Mouse (Mus musculus): ENCODE results near the gene Uba52. TPM values are rescaled to one million over a fixed set of nuclear protein-coding genes. Genes with fewer than 3 reads are reported as not detected.
A peak's percentile ranks its signal among the peaks of the same experiment; 100 is the strongest.

Gene Uba52
- polyA plus RNA-seq, 1 experiment from 2014 or later, result 933 TPM

DNA sequence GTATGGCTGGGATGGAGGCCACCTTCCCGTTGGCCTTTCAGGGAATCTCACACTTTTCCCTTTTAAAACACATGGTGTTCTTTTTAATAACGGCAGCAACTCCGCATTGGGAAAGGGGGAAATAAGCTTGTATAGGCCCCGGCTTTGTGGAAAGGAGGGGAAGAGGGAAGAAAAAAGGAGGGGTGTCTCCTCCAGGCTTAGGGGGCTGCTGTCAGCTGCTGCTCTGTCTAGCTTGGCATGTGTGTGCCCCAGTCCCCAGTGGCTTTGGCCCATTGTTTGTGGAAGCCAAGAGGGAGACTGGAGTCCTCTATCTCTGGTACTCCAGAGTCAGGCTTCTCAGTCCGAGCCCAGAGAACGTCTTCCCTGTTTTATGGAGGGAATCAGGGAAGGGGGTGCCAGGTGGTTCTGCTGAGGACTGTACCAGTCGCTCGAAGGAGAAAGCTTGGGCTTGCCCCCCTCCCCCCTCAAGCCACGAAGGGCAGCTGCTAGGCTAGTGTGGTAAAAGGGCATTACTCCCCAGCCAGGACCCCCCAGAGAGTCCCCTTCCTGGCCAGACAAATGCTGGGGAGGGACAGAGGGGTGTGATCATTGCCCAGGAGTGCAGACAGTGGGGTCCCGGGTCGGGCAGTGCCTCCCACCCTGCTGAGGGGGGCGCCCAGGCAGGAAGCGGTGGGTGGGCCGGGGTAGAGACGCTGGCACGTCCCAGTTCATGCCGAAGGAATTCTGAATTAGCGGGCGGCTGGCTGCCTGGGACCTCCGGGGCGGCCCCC, 15.4 kb downstream of the Uba52 start:
- Histone ChIP-seq H3K4me1 (replicated peaks) (peaks cover 65% of the 10 kb centered on the region), H3K9me3 (no peaks in the 10 kb centered on the region), H3K27me3 (ENCODE audit: insufficient read depth, poor library complexity, severe bottlenecking) (peaks cover 100% of the 10 kb centered on the region), H3K4me3 (peak overlapping the region; percentile 51), H3K27ac (no peak overlapping the region), H3K36me3 (no peaks in the 10 kb centered on the region)
- no peak for DNase-seq (ENCODE audit: low spot score)
- WGBS, result 2% methylated on average over 21 of the region's 21 CpGs

DNA sequence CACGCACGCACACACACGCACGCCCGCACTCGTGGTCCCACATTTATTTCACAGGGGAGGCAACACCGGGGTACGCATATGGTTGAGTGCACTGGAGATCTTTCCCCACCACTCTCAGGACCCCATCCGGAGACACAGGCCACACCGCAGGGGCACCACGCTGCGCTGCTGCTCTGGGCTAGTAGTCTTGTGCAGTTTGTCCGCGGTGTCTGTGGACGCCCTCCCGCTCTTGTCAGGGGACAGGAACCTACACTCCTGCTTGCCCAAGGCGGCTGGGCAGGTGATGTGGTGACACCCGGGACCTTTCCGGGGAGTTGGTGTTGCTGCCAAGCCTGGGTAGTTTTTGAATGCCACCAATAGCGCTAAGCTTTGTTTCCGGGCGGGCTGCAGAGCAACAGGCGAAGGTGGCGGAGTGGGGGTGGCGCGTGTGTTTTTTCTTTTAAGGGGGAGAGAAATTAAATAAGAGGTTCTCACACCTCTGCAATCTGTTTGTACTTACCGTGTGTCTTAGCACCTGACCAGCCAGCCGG, 16.1 kb downstream of the Uba52 start:
- Histone ChIP-seq H3K4me1 (replicated peaks) (peaks cover 66% of the 10 kb centered on the region), H3K36me3 (no peaks in the 10 kb centered on the region), H3K4me3 (peak overlapping the region; percentile 51), H3K27me3 (ENCODE audit: insufficient read depth, poor library complexity, severe bottlenecking) (peaks cover 100% of the 10 kb centered on the region), H3K27ac (no peak overlapping the region), H3K9me3 (no peaks in the 10 kb centered on the region)
- no peak for DNase-seq (ENCODE audit: low spot score)
- WGBS, result 3% methylated on average over 28 of the region's 28 CpGs

DNA sequence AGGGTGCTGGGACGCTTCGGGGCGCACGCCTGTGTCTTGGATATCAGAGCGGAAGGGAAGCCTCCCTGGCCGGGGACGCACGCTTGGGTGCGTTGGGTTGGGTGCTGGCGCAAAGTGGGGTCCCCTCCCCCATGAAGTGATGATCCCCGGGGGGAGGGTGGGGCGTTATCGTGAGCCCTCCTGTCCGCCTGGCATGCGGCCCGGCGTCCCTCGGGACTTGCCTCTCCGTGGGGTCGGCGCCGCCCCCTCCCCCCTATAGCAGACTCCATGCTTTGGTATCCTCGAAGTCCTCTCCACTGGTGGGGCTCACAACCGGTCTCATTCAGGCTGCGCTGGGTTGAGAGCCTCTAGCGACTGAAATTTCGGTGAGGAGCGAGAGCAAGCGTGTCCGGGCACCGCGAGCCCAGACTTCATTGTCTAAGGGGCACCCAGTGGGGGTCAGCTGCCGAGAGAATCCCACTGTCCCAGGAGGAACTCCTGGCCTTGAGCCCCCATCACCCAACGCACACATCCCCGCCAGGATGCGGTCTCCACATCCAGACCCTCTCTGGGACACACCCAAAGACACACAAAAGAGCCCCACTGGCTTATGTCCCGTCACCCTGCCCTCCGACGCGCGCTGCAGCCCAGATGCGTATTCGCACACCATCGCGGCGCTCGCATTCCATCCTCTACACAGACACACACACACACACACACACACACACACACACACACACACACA, 16.7 kb downstream of the Uba52 start:
- Histone ChIP-seq H3K4me1 (replicated peaks) (peaks cover 70% of the 10 kb centered on the region), H3K4me3 (peak overlapping the region; percentile 51), H3K27me3 (ENCODE audit: insufficient read depth, poor library complexity, severe bottlenecking) (peaks cover 100% of the 10 kb centered on the region), H3K27ac (peak overlapping the region; percentile 75), H3K9me3 (no peaks in the 10 kb centered on the region), H3K36me3 (no peaks in the 10 kb centered on the region)
- DNase-seq (ENCODE audit: low spot score), result no peak
- WGBS, result 2% methylated on average over 47 of the region's 47 CpGs

DNA sequence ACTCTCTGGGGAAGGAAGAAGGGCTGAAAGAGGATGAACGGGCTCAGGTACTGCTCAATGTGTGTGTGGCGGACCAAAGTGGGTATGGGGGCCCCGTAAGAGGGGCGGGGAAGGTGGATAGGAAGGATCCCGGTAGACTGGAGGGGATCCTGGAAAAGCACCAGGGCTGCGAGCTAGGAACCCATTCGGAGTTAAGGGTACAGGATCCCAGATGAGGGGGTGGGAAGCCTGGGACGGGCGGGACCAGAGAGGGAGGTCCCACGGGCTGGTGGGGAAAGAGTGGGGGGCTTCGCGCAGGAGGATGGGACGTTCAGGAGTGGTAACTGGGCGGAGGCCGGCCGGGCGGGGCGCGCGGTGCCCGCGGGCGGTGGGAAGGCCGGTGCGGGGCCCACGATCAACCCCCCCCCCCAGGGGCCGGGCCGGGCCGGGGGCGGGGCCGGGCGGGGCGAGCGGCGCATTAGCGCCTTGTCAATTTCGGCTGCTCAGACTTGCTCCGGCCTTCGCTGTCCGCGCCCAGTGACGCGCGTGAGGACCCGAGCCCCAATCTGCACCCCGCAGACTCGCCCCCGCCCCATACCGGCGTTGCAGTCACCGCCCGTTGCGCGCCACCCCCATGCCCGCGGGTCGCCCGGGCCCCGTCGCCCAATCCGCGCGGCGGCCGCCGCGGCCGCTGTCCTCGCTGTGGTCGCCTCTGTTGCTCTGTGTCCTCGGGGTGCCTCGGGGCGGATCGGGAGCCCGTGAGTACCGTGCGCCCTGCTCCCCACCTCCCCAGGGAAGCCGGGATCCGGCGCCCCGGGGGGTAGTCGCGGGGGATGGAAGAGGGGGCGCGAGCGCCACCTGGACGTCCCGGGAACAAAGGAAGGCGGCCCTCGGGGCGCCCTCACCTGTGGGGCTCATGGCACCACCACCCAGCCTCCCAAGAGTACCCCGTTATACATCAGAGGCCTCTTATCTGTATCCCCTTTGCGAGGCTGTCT, 17.6 kb downstream of the Uba52 start, which contains the start of gene Crlf1:
TSS of gene Crlf1 (plus strand) at position 495 of the 977 bp plus-strand sequence.
- under 1% methylated on average over 82 of the region's 93 CpGs for WGBS
- H3K9me3 ChIP-seq, result no peaks in the 10 kb centered on the region
- DNase-seq (ENCODE audit: low spot score), result no peak
- peaks cover 79% of the 10 kb centered on the region for H3K4me1 ChIP-seq (replicated peaks)
- peak within 1 kb of the TSS; percentile 51 for H3K4me3 ChIP-seq
- H3K36me3 ChIP-seq, result no peaks in the 10 kb centered on the region
- peak within 1 kb of the TSS; percentile 75 for H3K27ac ChIP-seq
- H3K27me3 ChIP-seq (ENCODE audit: insufficient read depth, poor library complexity, severe bottlenecking), result peaks cover 100% of the 10 kb centered on the region

DNA sequence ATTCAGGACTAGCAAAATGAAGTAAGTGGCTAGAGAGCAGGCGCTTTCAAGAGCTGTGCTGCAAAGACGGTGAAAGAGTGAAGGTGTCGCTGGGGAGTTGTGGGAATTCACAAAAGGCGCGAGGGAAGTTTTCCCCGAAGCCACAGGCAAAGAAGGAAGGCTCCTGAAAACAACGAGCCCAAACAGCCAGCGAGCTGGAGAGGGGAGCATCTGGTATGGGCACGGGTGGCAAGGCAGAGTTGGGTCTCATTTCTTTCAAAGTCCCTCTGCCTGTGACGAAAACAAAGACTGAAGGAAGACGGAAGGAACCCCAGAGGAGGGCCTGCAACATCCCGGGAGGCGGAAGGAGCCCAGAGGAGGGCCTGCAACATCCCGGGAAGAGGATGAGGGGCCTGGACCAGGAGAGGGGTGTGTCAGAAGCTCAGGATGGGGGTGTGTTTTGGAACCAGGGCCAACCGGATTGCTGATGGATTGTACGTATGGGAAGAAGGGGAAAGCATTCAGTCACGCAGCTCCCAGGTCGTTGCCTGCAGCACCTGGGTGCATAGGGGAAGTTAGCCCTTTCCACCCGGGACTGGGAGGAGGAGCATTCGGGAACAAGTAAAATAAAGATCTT, 19.6 kb downstream of the Uba52 start:
- Histone ChIP-seq H3K27me3 (ENCODE audit: insufficient read depth, poor library complexity, severe bottlenecking) (peaks cover 100% of the 10 kb centered on the region), H3K36me3 (no peaks in the 10 kb centered on the region), H3K27ac (peak overlapping the region; percentile 23; the same call in 1 of the 2 replicates), H3K4me1 (replicated peaks) (peaks cover 97% of the 10 kb centered on the region), H3K9me3 (no peaks in the 10 kb centered on the region), H3K4me3 (peak overlapping the region; percentile 20; the same call in 1 of the 2 replicates)
- DNase-seq (ENCODE audit: low spot score), result no peak
- WGBS, result 2% methylated on average over 20 of the region's 20 CpGs

DNA sequence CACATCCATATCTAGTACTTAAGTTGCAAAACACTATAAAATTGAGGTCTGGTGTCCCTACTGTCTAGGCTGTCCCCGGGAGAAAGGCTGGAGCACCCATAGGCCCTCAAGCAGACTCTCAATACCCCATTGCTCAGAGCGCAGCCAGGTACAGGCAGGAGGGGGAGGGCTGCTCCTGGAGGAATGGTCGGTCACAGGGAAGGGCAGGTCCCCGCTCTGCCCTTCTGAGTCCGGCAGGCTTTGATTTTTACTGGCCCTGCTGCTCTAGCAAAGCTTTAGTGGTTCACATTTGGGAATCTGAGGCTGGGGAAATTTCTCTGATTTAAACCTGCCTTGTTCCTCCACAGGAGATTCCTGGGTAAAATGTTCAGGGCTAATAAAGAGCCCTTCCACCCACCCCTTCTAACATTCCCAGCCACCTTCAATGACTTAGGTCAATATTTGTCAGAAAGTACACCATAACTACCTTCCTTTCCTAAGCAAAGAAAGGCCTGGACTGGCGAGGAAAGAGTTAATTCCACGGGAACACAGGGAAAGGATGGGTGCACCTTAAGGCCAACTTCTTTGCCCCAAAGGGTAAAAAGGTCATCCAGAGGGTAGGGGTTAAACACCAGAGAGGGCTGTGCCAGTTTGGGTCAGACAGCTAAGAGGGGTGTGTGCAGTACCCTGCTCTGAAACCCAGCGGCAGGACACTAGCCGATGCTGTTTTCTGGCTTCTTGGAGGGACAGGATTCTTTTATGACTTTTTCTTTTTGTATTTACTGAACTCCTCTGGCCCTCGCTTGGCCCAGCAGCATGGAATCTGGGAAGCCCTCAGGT, 20.3 kb downstream of the Uba52 start:
- H3K9me3 ChIP-seq, result no peaks in the 10 kb centered on the region
- 3% methylated on average over 10 of the region's 10 CpGs for WGBS
- peaks cover 94% of the 10 kb centered on the region for H3K4me1 ChIP-seq (replicated peaks)
- H3K27me3 ChIP-seq (ENCODE audit: insufficient read depth, poor library complexity, severe bottlenecking), result peaks cover 100% of the 10 kb centered on the region
- H3K4me3 ChIP-seq, result no peak overlapping the region
- no peak for DNase-seq (ENCODE audit: low spot score)
- no peaks in the 10 kb centered on the region for H3K36me3 ChIP-seq
- no peak overlapping the region; the same call in 1 of the 2 replicates for H3K27ac ChIP-seq

DNA sequence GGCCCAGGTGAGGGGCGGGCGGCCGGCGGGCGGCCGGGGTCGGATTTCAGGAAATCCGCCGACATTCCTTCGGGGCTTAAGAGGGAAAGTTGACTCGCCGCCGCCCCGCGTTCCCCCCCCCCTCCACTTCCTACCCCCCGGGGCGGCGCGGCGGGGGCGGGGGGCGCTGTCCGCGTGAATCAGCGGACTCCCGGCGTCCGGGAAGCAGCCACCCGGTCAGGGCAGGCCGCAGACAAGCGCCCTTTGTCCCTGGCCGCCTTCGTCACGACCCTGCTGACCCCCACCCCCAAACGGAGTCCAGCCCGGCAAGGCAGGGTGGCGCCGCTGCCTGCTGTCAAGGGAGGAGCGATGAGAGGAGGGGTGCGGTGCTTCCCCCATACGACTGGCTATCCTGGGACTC, 21.0 kb downstream of the Uba52 start:
- Histone ChIP-seq H3K4me1 (replicated peaks) (peaks cover 87% of the 10 kb centered on the region), H3K9me3 (no peaks in the 10 kb centered on the region), H3K36me3 (no peaks in the 10 kb centered on the region), H3K27ac (peak overlapping the region; percentile 57), H3K27me3 (ENCODE audit: insufficient read depth, poor library complexity, severe bottlenecking) (peaks cover 100% of the 10 kb centered on the region), H3K4me3 (peak overlapping the region; percentile 47)
- under 1% methylated on average over 36 of the region's 41 CpGs for WGBS
- DNase-seq (ENCODE audit: low spot score), result no peak

DNA sequence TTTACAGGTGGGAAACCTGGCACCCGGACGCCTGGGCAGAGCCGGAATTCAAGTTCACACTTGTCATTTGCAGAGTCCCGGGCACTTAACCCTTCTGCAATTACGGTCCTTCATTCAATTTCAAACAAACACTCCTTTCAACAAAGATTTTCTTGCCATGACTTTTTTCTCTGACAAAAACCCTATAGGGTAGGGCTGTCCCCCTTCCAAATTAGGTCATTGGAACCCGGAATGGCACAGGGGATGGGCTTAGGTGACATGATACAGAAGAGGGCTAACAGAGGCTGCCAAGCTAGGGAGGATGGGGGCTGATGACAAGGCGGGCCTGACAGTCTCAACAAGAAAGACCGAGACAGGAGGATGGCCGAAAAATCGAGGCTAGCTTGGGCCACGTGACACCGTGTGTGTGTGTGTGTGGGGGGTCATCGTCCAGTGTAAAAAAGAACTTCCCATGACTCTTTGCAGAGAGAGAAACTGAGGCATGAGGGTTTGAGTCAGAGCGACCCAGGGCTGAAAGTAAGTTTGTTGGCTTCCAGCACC, 21.6 kb downstream of the Uba52 start:
- Histone ChIP-seq H3K27me3 (ENCODE audit: insufficient read depth, poor library complexity, severe bottlenecking) (peaks cover 100% of the 10 kb centered on the region), H3K9me3 (no peaks in the 10 kb centered on the region), H3K27ac (peak overlapping the region; percentile 57), H3K4me1 (replicated peaks) (peaks cover 81% of the 10 kb centered on the region), H3K36me3 (no peaks in the 10 kb centered on the region), H3K4me3 (peak overlapping the region; percentile 47)
- DNase-seq (ENCODE audit: low spot score), result no peak
- 2% methylated on average over 14 of the region's 14 CpGs for WGBS

DNA sequence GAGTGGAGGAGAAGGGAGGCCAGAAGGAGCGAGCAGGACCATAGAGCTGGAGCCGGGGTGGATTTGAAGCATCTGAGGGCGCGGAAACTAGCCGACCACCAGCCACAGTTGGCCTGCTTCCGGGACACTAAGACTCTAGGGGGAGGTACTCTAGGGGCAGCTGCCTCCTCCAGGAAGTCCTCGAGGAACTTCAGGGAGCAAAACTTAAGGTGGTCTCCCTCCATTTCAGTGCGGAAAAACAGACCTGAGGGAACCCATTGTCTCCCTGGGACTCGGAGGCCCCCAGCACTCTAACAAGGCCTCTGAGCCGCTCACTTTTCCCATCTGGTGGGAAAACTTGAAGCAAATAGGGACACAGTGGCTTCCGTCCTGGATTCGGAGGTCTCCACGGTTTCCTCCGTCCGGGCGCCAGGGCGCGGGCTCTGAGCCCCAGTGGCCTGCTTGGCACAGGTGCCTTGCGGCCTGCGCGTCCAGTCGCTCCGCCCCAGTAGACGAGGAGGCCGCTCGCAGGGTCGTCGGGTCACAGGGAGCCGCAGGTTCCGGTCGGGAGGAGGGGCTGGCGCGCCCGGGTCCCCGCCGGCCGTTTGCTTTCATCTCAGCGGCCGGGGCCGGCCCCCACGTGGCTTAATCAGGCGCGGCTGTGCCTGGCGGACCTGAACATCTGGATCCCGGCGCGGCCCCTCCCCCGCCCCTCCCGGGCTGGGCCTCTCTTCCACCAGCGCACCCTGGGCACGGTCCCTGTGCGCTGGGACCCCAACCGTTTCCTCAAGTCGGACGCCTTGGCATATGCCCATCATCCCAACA, 22.4 kb downstream of the Uba52 start:
- H3K4me1 ChIP-seq (replicated peaks), result peaks cover 75% of the 10 kb centered on the region

DNA sequence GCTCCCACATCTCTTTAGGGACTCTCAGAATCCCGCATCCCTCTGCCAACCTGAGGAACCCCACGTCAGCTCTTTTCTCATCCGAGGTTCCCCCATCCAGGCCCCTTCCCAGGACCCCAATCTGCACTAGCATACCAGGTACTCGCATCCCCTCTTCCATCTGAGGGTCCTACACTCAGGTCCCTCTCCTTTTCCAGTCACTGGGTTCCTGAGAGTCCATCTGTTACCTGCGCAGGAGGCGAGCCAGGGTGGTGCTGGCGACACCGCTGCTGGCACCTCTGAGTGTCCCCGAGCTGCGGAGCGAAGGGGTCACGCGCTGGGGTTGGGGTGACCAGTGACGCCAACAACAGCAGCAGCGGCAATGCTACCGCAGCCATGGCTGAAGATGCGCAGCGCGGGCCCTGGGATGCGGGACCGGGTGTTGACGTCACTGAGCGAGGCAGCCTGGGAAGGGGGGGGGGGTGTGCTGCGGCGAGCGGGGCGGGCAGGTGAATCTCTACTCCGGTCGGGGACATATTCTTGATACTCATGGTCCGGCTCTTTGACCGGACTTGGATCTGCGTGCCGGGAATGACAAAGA, 23.6 kb downstream of the Uba52 start, which contains the start of gene Tmem59l:
TSS of gene Tmem59l (minus strand) at position 418 of the 580 bp plus-strand sequence.
- peaks cover 100% of the 10 kb centered on the region for H3K27me3 ChIP-seq (ENCODE audit: insufficient read depth, poor library complexity, severe bottlenecking)
- H3K27ac ChIP-seq, result peak within 1 kb of the TSS; percentile 71
- no peaks in the 10 kb centered on the region for H3K9me3 ChIP-seq
- H3K4me3 ChIP-seq, result peak within 1 kb of the TSS; percentile 49
- no peak for DNase-seq (ENCODE audit: low spot score)
- WGBS, result 4% methylated on average over 33 of the region's 33 CpGs
- H3K36me3 ChIP-seq, result no peaks in the 10 kb centered on the region
- peaks cover 65% of the 10 kb centered on the region for H3K4me1 ChIP-seq (replicated peaks)

More for the DNA sequence above, 22.4 kb downstream of the Uba52 start:
- Histone ChIP-seq H3K36me3 (no peaks in the 10 kb centered on the region), H3K9me3 (no peaks in the 10 kb centered on the region), H3K27me3 (ENCODE audit: insufficient read depth, poor library complexity, severe bottlenecking) (peaks cover 100% of the 10 kb centered on the region), H3K27ac (peak overlapping the region; percentile 71), H3K4me3 (peak overlapping the region; percentile 47)
- under 1% methylated on average over 55 of the region's 55 CpGs for WGBS
- DNase-seq (ENCODE audit: low spot score), result peak; percentile 70

Data from hindbrain, embryonic 10.5 days (tissue).